Mouse (Mus musculus) liver, adult 2 months (tissue): ENCODE results near the gene Clcn6.

ENCODE experiments used
- CTCF ChIP-seq: fragments of 200-500 bp; IDR thresholded peaks from 2 replicates; pipeline ENCODE4 v1.5.1; 2011; ENCODE audit warnings: low read depth, low read length, control low read depth
- POLR2A ChIP-seq: fragments of 200-500 bp; IDR thresholded peaks from 2 replicates; pipeline ENCODE4 v1.6.1; 2011; ENCODE audit warnings: low read length, control low read depth; ENCODE audit not compliant: insufficient read depth; ENCODE audit errors: extremely low read depth

GRCm38 (mm10) chr4:148065702-148066400, 27.2 kb upstream of the Clcn6 start:
- TF ChIP-seq CTCF: no peak; the same call in 1 of the 2 replicates
- no peak for TF ChIP-seq POLR2A
